Mouse (Mus musculus): ENCODE results near the gene Tbc1d24.

Tbc1d24 gene

DNA sequence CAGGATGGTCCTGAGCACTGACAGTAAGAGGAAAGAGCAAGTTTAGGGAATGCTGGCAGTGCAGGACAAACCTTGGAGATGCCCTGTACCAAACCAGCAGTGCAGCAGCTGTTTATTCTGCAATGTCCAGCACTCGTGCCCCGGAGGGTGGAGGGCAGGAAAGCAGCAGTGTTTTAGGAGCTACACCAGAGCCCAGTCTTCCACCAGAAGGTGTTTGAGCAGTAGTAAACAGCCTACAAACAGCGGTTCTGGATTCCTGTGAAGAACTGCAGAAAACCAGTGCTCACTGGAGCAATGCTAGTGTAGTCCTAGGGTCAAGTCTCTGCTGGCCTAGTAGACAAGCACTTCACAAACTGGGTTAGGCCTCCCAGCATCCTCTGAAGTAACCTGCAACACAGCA, 31.1 kb downstream of the Tbc1d24 start:
- DNase-seq (ENCODE audit: low spot score in 2 of 2), result no peak

DNA sequence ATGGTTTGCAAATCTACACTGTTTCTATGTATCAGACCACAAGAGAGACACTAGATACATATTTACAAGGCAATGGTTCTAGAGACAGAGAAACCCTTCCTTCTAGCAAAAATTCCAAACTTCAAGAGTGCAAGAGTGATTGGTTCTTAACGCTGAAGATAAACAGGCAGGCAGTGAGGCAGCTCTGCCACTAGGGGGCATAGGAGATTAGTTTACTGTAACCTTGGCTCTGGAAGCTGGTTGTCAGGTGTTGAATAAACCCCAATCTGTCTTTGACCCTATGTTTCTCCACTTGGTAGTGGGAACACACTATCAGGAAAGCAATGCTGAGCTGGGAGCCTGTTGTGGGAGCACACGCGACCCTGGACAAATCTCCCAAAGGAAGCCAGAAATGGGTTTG, 31.9 kb downstream of the Tbc1d24 start:
- DNase-seq (ENCODE audit: low spot score in 2 of 2), result no peak

DNA sequence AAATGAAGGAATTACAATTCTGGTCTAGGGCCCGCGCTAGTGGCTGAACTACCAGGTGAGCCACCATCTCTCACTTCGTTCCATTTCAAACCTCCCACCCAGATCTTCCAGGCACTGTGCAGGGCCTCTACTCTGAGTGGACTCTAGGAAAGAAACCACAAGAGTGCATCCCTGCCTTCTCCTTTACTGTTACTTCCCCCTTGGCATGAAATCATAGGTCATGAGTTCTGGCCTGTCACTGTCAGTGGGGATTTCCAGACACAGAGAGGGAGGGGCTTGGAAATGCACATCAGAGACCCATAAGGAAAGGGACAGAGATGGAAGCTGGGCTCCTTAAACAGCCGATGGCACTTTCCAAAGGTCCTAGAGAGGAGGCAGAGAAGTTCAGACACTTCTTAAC, 33.6 kb downstream of the Tbc1d24 start:
- no peak for DNase-seq (ENCODE audit: low spot score in 2 of 2)

DNA sequence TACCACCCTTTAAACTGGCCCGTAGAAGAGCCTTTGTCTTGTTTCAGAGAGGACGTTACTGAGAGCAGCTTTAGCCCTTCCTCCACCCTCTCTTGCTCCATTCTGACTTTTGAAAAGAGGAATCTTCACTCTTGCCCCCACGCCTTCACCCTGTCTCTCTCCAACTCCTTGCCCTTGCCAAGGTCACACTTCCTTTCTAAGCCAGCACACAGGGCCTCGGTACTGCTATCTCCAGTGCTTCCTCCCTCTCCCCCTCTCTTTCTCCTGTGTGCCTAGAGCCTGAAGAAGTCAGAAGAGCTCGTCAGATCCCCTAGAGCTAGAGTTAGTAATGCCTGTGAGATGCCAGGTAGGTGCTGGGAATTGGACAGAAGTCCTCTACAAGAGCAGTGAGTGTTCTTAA, 34.6 kb downstream of the Tbc1d24 start:
- no peak for DNase-seq (ENCODE audit: low spot score in 2 of 2)

DNA sequence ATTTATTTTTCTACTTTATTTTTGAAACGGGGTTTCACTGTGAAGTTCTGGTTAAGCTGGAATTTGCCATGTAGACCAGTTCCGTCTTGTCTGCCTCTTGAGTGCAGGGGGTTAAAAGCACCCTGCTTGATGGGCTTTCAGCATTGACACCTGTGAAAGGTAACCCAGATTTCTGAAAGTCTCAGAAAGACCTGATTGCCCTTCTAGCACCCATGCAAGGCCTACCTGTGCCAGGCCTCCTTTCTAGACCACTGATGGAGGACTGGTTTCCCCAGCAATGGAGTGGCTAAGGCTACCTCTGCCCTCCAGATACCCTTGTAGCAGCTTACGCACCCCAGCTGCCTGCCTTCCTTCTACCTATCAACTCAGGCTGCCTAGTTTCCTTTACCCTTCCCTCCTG, 35.2 kb downstream of the Tbc1d24 start:
- DNase-seq (ENCODE audit: low spot score in 2 of 2), result no peak

DNA sequence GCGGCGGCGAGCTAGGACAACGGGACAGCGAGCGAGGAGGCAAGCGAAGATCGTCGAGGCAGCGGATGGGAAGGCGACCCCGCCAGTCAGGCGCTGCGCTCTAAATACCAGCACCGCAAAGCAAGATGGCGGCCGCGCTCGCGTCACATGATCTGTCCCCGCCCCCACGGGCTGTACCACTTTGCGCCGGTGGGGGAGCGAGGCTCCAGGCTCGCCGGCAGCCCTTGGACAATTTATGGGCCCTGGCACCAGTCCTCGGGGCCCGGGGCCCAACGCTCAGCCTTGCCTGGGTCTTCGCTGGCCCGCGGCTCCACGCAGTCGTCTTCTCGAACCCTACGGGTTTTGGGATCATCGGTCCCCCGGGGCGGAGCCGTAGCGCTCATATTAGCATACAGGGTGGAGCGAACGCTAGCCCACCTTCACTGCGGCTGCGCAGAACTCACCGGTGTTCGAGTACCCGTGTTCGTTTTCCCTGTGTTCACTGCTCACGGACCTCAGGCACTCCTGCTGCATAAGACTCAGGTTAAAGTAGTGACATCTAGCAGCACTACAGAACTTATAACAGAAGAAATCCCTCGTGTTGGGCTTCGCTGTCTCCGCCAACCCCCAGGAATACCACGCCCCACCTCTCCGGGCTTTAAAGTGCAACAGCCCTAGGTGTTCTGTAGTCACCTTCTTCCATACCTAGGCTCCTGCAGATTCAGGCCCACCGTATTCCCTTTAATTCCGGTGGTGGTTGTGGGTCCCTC, 35.9 kb downstream of the Tbc1d24 start, which contains the start of gene Atp6v0c:
Gene Atp6v0c (minus strand): TSS at position 386 of the 749 bp plus-strand sequence.
- peak; percentile 88 to 93 for DNase-seq (ENCODE audit: low spot score in 2 of 2)

DNA sequence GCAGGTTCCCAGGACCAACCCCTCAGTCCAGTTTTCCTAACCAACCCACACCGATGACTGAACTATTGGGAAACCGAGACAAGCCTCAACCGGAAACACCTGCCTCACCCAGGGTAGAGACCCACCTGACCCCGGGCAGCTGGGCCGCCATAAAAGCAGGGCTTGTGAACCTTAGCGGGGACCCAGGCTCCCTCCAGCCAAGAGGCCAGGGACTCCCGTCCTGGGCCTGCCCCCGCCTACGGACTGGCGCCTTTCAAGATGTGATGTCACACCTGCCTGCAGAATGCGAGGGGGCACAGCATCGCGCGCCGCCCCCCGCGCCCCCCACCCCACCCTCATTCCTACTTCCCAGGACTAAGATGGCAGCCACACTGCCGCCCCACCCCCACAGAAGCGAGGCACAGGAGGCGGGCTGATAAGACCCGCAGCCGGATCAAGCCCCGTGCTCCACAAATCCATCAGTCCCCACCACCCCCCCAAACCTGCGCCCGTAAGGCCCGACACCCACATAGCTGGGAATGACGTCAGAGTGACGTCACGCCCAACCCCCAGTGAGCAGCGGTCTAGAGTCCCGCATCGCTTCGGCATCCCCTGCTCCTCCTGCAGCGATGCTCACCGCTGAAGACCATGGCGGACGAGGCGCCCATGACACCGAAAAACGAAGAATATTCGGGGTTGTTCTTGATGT, 36.6 kb downstream of the Tbc1d24 start:
- DNase-seq (ENCODE audit: low spot score in 2 of 2), result peak; percentile 40 to 53

DNA sequence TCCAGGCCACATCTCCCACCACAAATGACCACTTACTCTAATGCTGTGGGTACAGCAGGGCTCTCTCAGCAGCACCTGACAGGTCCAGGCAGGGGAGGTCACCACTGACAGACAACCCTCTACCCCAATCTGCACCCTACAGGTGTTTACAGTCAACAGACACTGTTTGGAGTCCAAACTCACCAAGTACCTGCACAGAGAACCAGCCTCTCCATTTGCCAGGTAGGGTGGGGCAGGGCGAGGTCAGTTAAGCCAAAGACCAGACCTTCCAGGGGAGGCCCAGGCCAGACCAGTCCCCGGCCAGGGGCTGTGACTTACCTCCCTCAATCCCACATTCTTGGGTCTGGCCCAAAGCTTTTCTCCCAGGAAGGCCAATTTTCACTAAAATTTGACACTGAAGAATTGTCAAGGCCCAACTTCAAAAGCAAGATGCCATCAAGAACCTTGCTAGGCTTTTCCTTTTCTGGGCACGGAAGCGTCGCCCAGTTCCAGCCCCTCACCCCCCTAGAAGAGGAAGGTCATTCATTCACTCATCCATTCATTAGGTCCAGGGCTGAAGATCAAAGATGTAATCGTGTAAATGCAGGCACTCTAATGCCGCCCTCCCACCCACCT, 37.4 kb downstream of the Tbc1d24 start:
- DNase-seq (ENCODE audit: low spot score in 2 of 2), result no peak

DNA sequence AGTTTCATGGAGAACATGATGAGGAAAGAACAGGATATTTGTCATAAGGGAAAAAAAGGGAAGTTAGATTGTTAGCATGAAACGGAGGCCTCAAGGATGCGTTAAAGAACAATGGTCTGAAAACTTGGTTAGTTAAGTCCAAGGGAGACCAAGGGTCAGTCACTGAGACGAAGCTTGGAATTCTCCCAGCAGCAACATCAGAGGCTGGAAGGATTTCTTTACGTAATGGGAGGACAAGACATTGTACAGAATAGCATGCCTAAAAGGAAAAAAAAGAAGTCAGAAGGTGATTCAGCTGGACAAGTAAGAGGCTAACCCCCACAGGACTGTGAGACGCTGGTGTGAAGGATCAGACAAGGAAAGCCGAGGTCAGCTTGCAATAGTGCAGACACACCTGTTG, 38.2 kb downstream of the Tbc1d24 start:
- no peak for DNase-seq (ENCODE audit: low spot score in 2 of 2)

DNA sequence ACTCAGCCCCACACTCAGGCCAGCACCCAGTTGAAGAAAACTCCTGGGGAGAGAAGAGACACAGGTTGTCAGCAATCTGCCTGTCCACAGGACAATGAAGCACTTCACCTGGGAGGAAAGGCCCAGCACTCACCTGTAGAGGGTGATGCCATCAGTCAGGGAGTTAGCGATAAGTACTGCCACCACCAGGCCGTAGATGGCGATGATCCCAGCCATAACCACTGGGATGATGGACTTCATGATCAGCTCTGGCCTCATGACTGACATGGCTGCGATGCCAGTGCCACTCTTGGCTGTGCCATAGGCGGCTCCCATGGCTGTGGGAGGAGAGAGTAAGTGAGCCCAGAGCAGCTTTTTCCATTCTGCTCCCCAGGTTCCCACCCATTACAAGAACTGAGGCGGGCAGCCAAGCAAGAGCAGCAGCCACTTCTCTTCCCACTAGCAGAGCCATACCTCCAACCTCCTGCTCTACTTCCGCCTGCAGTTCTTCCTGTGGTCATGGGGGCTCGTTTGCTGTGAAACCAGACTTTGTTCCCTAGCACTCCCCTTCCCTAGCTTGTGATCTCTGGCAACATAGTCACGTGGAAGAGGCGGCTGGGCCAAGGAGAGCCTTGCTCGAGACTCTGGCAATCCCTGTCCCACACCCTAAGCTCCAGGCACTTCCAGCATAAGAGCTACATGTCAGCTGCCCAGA, 40.6 kb downstream of the Tbc1d24 start:
- no peak for DNase-seq (ENCODE audit: low spot score in 2 of 2)

DNA sequence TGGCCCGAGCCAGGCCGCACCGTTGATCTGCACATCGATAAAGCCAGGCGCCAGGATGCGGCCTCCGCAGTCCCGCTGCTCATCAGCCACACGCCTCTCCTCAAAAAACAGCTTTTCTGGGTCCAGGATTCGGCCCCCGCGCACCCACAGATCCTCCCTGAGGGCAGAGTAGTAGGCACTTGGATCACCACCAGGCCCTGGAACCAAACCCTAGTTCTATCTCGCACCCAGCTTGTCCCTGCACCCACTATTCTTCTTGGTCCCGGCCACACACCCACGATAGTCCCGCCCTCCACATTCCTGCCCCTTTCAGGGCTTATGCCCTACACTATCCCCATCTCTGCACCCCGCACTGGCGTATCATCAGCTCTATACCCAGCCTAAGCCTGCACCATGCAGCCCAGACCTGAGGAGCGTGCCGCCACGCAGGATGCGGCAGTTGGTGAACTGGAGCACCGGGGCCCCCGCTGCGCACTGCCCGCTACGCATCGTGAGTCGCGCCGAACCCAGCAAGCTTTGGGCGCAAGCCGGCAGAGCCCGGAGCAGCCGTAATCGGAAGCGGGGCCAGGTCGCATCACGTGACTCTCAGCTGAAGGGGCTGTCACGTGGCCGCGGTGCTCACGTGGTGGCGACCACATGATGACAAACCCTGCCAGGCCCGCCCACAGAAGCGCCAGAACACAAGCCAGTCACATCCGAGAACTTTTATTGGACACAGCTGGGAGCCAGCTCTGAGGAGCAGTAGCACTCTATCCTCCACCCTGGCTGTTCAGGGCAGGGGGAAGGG, 42.0 kb downstream of the Tbc1d24 start, which contains the start of gene Amdhd2:
Gene Amdhd2 (minus strand): TSS at position 591 of the 787 bp plus-strand sequence.
- peak; percentile 89 to 92 for DNase-seq (ENCODE audit: low spot score in 2 of 2)

DNA sequence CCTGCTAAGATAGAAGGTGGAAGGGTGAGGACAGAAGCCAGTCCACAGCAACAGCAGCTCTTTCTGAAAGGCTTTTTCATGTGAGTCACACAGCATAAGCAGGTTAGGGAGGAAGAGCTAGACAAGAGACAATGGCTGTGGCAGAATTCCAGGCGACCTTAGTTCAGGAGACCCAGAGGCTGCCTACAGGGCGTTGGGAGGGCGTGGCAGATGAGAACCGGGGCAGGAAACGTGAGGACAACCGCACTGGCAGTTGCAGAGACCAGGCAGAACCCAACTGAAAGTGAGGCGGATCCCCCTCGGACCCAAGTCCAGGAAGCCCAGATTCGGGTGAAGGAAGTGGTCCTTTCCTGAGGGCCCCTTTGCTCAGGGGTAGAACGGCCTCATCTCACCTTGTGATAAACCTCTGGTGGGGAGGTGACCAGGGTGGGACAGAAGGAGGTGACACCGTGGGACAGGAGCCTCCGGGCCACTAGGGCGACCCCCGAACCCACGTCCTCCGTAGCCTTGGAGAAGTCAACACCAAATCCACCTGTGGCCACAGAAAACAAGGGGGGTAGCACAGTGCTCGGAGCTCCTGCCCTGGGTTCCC, 42.7 kb downstream of the Tbc1d24 start:
- no peak for DNase-seq (ENCODE audit: low spot score in 2 of 2)

DNA sequence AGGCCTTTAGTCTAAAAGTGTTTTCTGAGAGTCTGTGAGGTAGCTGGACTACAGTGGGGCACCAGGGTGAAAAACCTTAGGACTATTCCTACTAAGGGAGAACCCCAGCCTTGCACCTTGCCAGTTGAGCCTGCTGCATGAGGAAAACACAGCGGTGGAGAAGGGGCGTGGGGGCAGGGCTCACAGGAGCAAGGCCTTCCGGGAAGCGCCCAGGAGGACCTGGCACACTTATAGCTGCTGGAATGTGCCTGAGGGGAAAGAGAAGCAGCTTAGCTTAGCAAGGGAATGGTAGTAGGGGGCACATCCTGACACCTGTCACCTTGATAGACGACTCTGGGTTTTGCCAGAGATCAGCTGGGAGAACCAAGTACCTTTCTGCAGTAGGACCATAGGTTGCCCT, 43.9 kb downstream of the Tbc1d24 start:
- no peak for DNase-seq (ENCODE audit: low spot score in 2 of 2)

DNA sequence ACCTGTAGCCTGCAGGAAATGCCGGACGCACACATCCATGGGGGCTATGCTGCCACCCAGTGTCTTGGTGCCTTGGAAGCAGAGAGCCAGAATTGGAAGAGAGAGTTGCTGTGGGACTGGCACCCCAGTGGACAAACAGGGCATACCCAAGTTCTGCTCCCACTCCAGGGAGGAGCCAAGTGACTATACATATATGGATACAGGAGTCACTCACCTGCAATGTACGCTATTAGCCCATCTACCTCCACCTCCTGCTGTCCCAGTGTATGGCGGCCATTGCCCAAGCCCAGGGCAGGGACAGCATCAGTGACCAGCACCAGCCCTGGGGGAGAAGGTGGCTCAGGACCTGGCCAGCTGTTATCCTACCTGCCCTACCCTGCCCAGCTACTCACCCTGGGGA, 47.8 kb downstream of the Tbc1d24 start:
- no peak for DNase-seq (ENCODE audit: low spot score in 2 of 2)

DNA sequence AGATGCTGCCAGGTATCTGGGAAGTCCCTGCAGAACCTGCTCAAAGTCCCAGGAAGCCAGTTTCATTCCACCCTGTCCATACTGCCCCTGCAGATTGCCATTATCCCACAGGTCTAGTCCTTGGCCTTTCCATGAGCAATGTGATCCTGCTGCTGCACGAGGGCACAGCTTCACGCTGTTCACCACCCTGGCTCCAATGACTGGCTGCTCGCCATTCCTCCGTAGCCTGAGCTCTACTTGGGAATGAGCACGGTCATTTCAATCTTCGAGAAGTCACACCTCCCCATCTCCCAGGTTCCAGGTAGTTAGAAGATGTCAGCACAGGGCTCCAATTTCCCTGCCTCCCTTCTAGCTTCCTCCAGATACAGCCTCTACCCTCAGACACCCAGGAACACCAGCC, 48.2 kb downstream of the Tbc1d24 start:
- DNase-seq (ENCODE audit: low spot score in 2 of 2), result no peak

DNA sequence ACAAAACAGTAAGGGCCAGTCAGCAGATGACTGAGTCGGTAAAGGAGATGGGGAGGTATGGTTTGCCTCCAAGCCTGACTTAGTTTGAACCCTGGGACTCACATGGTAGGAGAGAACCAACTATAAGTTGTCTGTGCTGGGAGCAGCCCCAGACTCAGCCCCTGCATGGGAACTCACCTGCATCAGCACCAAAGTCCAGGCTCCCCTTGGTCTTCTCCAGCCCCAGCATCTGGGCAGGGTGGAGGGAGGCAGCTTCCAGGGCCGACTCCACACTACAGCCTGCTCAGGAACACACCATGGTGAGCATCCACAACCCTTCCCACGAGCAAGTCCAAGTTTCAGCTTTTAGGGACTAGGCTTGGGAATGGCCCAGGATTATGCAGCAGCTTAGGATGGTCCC, 49.0 kb downstream of the Tbc1d24 start:
- DNase-seq (ENCODE audit: low spot score in 2 of 2), result no peak

DNA sequence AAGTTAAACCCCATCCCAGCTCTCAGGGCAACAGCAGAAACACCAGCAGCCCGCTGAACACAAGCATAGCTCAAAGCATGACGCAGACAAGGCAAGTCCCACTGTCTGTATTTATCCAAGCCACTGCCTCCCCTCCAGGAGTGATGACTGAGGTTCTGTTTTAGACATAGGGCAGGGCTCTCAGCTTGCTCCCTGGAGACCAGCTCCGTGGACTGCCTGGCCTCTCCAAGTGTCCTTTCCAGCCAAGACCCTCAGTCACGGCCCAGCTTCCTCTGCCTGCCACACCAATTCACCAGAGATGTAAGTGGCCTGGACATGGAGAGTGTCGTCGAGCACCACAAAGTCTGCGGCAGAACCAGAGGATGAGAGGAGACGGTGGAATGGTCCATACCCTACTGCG, 49.6 kb downstream of the Tbc1d24 start:
- no peak for DNase-seq (ENCODE audit: low spot score in 2 of 2)

DNA sequence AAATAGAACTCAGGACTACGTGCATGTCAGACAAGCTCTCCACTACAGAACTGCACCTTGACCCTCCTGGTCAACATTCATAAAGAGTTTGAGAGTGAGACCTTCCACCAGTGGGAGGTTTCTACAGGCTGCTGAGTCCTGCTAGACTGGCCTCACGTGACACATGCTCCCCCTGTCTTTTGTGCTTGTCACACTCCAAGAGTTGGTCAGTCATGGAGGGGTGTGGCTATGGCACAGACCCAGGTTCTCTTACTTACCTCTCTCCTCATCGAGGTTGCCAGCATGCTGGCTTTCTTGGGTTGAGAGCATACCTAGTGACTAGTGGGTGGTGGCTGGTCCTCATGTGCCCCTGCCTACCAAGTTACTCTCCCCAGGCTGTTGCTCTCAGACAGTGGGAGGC, 50.9 kb downstream of the Tbc1d24 start:
- DNase-seq (ENCODE audit: low spot score in 2 of 2), result no peak

DNA sequence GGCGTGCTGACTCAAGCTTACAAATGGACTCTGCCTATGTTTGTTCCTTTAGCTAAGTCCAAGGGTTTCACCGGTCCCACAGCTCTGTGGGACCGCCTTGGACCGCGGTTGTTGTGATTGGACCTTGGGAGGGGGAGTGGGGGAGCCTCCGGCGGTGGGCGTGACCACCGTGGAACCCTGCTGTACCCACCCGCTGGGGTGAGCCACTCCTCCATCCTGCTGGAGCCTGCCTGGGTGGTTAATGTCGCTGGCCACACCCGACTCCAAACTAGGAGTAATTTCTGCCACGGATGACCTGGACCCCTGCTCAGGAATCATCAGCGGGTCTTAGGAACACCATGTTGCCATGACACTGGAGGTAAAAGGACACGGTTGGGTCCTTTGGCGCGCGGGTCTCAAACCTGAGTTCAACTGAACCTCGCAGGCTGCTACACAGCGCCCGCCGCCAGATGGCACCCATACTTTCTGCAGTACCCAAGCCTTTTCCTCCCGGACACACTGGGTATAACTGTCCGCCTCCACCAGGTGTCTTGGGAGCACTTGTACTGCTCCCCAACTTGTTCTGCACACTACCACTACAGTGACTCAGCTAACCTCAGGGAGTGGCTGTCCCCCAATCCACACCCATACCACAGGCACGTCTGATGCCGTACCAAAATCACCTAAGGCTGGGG, 53.3 kb downstream of the Tbc1d24 start:
- peak; percentile 71 to 78 for DNase-seq (ENCODE audit: low spot score in 2 of 2)

DNA sequence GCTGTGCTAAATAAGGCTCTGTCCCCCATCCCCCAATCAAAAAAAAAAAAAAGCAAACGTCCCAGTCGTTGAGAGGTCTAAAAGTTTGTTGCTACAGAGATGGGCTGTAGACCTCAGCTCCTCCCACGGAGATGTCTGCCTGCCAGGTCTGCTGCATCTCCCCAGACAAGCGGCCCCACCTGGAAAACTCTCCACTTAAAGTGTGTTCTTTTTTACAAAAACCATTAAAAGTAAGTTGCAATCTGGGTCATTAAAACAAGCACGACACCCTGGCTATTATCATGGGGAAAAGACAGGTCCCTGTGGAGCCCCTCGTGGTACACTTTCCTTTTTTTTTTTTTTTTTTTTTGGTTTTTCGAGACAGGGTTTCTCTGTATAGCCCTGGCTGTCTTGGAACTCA, 54.0 kb downstream of the Tbc1d24 start:
- DNase-seq (ENCODE audit: low spot score in 2 of 2), result no peak

DNA sequence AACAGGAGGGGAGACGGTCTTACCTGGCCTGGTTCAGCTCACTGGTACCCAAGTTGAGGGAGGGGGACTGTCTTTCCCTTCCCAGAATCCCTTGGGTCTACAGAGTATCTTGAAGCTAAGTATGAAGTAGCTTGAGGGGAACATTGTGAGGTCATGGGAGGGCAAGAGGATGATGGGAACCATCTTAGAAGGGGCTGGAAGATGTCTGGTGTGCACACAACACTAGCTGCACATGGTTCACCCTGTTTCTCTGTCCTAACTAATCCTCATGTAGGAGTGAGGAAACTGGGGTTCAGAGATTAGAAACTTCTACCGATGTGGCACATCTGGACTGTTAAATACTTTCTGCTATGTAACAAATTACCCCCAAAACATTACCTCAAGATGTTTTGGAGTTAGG, 54.5 kb downstream of the Tbc1d24 start, which contains the start of gene Pdpk1:
Gene Pdpk1 (minus strand): TSS at position 101 of the 400 bp plus-strand sequence.
- DNase-seq (ENCODE audit: low spot score in 2 of 2), result no peak
